Mouse (Mus musculus) liver, embryonic 14.5 days (tissue): Measurements from ENCODE around the gene Bcas3. TPM values are rescaled to one million over a fixed set of nuclear protein-coding genes. Genes with fewer than 3 reads are reported as not detected.

Experiments used
- ATAC-seq: fragments of 200-750 bp; cut with Nextera tagmentation; 2 replicates; pipeline ENCODE4 v1.8.0; 2017; ENCODE audit warnings: moderate number of reproducible peaks, mild to moderate bottlenecking, moderate library complexity; ENCODE audit not compliant: insufficient read depth
- DNase-seq, 3 experiments: peaks; one replicate each; pipeline ENCODE4 v3.0.0-alpha.2; 2012 to 2013; ENCODE audit warnings: low read depth in 3 of 3, low spot score in 3 of 3
- H3K27ac ChIP-seq: fragments of 300-500 bp; sonication (generic); 2 replicates; pipeline ENCODE4 v1.5.1; 2014; ENCODE audit warnings: moderate library complexity, mild to moderate bottlenecking, control low read depth, inconsistent platforms
- H3K27me3 ChIP-seq: fragments of 300-500 bp; sonication (generic); 2 replicates; pipeline ENCODE4 v1.6.1; 2014; ENCODE audit warnings: mild to moderate bottlenecking, low read length, moderate library complexity; ENCODE audit not compliant: control insufficient read depth, insufficient read depth
- H3K36me3 ChIP-seq: fragments of 300-500 bp; sonication (generic); replicated peaks from 2 replicates; pipeline ENCODE4 v1.6.1; 2014; ENCODE audit warnings: low read depth; ENCODE audit not compliant: control insufficient read depth, insufficient read depth
- H3K4me1 ChIP-seq, 2 experiments: fragments of 200-500 bp in 1 of 2; fragments of 300-500 bp in 1 of 2; sonication (generic) in 1 of 2; replicated peaks; 2 replicates each; pipeline ENCODE4 v1.6.1; 2012 to 2014; ENCODE audit warnings: antibody characterized with exemption in 1 of 2, inconsistent platforms in 1 of 2, low read length in 1 of 2; ENCODE audit not compliant: control insufficient read depth in 2 of 2, insufficient read depth in 2 of 2
- H3K4me2 ChIP-seq: fragments of 300-500 bp; sonication (generic); 2 replicates; pipeline ENCODE4 v1.6.1; 2014; ENCODE audit warnings: low read depth, mild to moderate bottlenecking, control low read depth, moderate library complexity
- H3K4me3 ChIP-seq, 2 experiments: fragments of 200-500 bp in 1 of 2; fragments of 300-500 bp in 1 of 2; sonication (generic) in 1 of 2; 2 replicates each; pipeline ENCODE4 v1.5.1; 2012 to 2014; ENCODE audit warnings: low read depth in 2 of 2, low read length in 2 of 2, mild to moderate bottlenecking in 2 of 2, control low read depth in 1 of 2, inconsistent platforms in 1 of 2, moderate library complexity in 1 of 2; ENCODE audit not compliant: insufficient read depth in 1 of 2
- H3K9ac ChIP-seq: fragments of 300-500 bp; sonication (generic); replicated peaks from 2 replicates; pipeline ENCODE4 v1.6.1; 2014; ENCODE audit warnings: mild to moderate bottlenecking, control low read depth, moderate library complexity
- H3K9me3 ChIP-seq: fragments of 300-500 bp; sonication (generic); 2 replicates; pipeline ENCODE4 v1.6.1; 2016; ENCODE audit warnings: low read length, mixed read lengths; ENCODE audit not compliant: control insufficient read depth
- CTCF ChIP-seq: IDR thresholded peaks from 2 replicates; pipeline ENCODE4 v1.5.1; 2016; ENCODE audit warnings: antibody characterized with exemption, low read depth, control low read depth
- EP300 ChIP-seq: IDR thresholded peaks from 2 replicates; pipeline ENCODE4 v1.6.1; 2016; ENCODE audit warnings: antibody characterized with exemption, low read depth
- WGBS: fragments of 180-500 bp; shearing (Covaris S2); extraction: QIAGEN DNeasy Blood & Tissue Kit; methylation state at CpG from one replicate; pipeline ENCODE4 v1.1.7; 2014; ENCODE audit not compliant: insufficient replicate concordance; 5-methylcytosine and 5-hydroxymethylcytosine counted together
- polyA plus RNA-seq, 2 experiments: library from polyadenylated mRNA; depleted of rRNA in 1 of 2; stranded (reverse) in 1 of 2; unstranded in 1 of 2; fragments of >200 nt; fragmentation: Nextera tagmentation in 1 of 2; extraction: Ambion mirVana in 1 of 2; gene quantifications; 2 replicates each; pipeline versions ENCODE4 v1.2.1 to v1.2.3; 2012 to 2014

Bcas3 gene
- polyA plus RNA-seq, 2 experiments, result 6.9 to 17.5 TPM

DNA sequence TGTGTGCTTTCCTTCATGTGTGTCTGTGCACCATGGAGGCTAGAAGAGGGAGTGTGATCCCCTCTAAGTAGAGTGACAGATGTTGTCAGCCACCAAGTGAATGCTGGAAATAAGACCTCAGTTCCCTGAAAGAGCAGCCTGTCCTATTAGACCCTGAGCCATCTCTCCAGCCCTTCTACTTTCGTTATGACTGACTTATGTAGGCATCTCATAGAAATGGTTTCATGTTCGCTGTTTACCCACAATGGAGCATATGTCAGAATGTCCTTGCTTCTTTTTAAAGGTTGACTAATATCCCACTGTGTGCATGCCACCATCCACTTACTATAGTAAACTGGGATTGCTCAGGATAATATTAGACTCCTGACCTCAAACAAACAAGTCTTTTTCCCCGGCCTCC is 13.2 kb downstream of the Bcas3 start:
- H3K9me3 ChIP-seq, result no peaks in the 10 kb centered on the region

DNA sequence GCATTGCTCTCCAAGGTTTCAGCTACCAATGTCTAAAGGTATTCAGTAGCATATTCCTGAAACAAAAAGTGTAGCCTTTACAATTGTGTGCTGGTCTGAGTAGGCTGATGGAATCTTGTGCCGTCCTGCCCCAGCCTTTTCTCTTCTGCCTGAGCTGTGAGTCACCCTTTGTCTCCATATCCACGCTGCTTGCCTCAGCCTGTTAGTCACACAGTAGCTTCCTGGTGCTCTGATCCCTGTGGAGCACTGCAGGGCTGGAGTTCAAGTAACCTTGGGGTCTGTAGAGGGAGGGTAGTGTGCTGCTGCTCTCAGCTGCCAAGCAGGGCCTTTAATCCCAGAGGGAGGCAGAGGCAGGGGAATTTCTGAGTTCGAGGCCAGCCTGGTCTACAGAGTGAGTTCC is 14.9 kb downstream of the Bcas3 start:
- Histone ChIP-seq H3K27me3 (no peaks in the 10 kb centered on the region), H3K27ac (no peak overlapping the region), H3K4me1 (no peaks in the 10 kb centered on the region), H3K36me3 (peaks cover 9% of the 10 kb centered on the region), H3K4me3 (no peak overlapping the region), H3K9me3 (no peaks in the 10 kb centered on the region), H3K9ac (no peak overlapping the region), H3K4me2 (no peak overlapping the region)
- TF ChIP-seq EP300 (no peak), CTCF (no peak)
- ATAC-seq, result no peak
- no peak for DNase-seq
- 76% methylated on average over 3 of the region's 3 CpGs for WGBS

More for the DNA sequence above, 13.2 kb downstream of the Bcas3 start:
- H3K4me1 ChIP-seq, result no peaks in the 10 kb centered on the region
- H3K36me3 ChIP-seq, result peaks cover 5% of the 10 kb centered on the region
- no peaks in the 10 kb centered on the region for H3K27me3 ChIP-seq
- TF ChIP-seq CTCF (no peak), EP300 (no peak)
- no peak for ATAC-seq
- WGBS, result 83% methylated on average over 3 of the region's 3 CpGs
- H3K4me2 ChIP-seq, result no peak overlapping the region
- no peak overlapping the region for H3K4me3 ChIP-seq
- no peak overlapping the region for H3K9ac ChIP-seq
- no peak for DNase-seq
- no peak overlapping the region for H3K27ac ChIP-seq

GRCm38 (mm10) chr11:85379091-85379490 is 26.1 kb downstream of the Bcas3 start:
- H3K4me2 ChIP-seq, result no peak overlapping the region
- WGBS, result 82% methylated on average over 3 of the region's 3 CpGs
- TF ChIP-seq CTCF (no peak), EP300 (no peak)

DNA sequence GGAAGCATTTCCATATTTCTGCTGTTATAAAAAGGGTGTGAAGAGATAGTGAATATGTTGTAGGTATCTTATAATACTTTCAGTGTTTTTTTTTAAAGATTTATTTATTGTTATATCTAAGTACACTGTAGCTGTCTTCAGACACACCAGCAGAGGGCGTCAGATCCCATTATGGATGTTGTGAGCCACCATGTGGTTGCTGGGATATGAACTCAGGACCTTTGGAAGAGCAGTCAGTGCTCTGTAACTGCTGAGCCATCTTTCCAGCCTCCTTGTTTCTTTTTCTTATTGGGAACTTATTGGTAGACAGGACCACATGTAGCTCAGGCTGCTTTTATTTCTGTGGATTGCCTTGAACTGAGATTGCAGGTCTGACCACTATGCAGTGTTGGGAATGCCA is 27.1 kb downstream of the Bcas3 start:
- H3K4me2 ChIP-seq, result no peak overlapping the region
- WGBS, result 12% methylated on average over 1 of the region's 1 CpGs
- H3K36me3 ChIP-seq, result no peaks in the 10 kb centered on the region
- H3K27ac ChIP-seq, result no peak overlapping the region
- H3K9me3 ChIP-seq, result no peaks in the 10 kb centered on the region
- no peak overlapping the region for H3K9ac ChIP-seq
- DNase-seq (no peak), ATAC-seq (no peak)
- H3K4me1 ChIP-seq, result no peaks in the 10 kb centered on the region
- TF ChIP-seq CTCF, result no peak
- no peak overlapping the region for H3K4me3 ChIP-seq
- no peaks in the 10 kb centered on the region for H3K27me3 ChIP-seq

More at GRCm38 (mm10) chr11:85379091-85379490, 26.1 kb downstream of the Bcas3 start:
- no peak overlapping the region for H3K4me3 ChIP-seq
- H3K4me1 ChIP-seq, result no peaks in the 10 kb centered on the region
- no peak for DNase-seq
- H3K36me3 ChIP-seq, result no peaks in the 10 kb centered on the region; the same call in 1 of the 2 replicates
- no peak overlapping the region for H3K9ac ChIP-seq
- H3K27ac ChIP-seq, result no peak overlapping the region
- H3K27me3 ChIP-seq, result no peaks in the 10 kb centered on the region
- no peaks in the 10 kb centered on the region for H3K9me3 ChIP-seq
- no peak for ATAC-seq

DNA sequence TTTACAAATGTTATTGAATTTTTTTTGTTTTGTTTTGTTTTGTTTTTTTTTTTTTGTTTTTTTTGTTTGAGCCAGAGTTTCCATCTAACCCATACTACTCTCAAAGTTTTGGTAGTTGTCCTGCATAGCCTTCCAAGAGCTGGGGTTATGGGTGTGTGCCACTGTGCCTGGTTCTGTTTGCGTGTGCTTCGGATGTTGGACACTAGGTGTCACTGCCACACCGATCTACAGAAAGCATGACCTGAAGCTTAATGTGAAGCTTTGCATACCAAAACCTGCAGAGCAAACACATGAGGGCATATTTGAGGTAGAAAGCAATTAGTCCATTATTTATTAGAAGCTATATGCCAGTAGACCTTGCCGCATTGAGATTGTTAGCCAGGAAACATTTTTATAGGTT is 29.1 kb downstream of the Bcas3 start:
- WGBS, result 20% methylated on average over 4 of the region's 4 CpGs
- H3K27ac ChIP-seq, result no peak overlapping the region
- no peak overlapping the region for H3K4me2 ChIP-seq

More for the DNA sequence above, 29.1 kb downstream of the Bcas3 start:
- Histone ChIP-seq H3K36me3 (no peaks in the 10 kb centered on the region), H3K4me3 (no peak overlapping the region), H3K9me3 (no peaks in the 10 kb centered on the region), H3K4me1 (no peaks in the 10 kb centered on the region), H3K9ac (no peak overlapping the region), H3K27me3 (no peaks in the 10 kb centered on the region)
- TF ChIP-seq CTCF, result peak; percentile 90
- no peak for TF ChIP-seq EP300
- ATAC-seq (no peak), DNase-seq (peak; percentile 20 to 51 (median 26))
